Mouse (Mus musculus): ENCODE results near the gene B4galt2. TPM values are rescaled to one million over a fixed set of nuclear protein-coding genes. Genes with fewer than 3 reads are reported as not detected.
A peak's percentile ranks its signal among the peaks of the same experiment; 100 is the strongest.

B4galt2 gene
- polyA plus RNA-seq, 1 experiment from 2014 or later = 13.9 TPM

DNA sequence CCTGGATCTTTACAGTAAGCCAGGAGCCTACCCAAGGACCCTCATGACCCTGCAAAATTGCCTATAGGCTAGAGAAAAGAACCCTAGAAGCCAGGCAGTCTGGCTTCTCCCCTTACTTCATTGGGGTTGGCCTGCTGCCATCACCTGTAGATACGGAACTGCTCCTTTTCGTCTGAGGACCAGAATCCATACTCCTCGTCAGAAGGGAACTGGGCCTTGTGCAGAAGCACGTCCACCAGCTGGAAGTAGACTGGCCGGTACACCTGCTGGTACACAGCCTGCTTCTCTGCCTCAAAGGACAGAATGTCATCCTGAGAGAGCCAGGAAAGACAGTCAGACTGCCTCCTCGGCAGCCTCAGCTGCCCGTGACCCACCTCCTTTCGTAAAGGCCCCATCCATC lies 21.5 kb upstream of the B4galt2 start:
- WGBS = 87% methylated on average over 8 of the region's 8 CpGs
- H3K9me3 ChIP-seq = no peaks in the 10 kb centered on the region
- no peak overlapping the region for H3K27ac ChIP-seq (replicated peaks)
- ATAC-seq (ENCODE audit: extremely low read depth, insufficient number of reproducible peaks, low FRiP score, low TSS enrichment) = no peak
- H3K9ac ChIP-seq = no peak overlapping the region
- no peak overlapping the region for H3K4me2 ChIP-seq
- no peak overlapping the region for H3K4me3 ChIP-seq
- peaks cover 92% of the 10 kb centered on the region for H3K36me3 ChIP-seq
- no peaks in the 10 kb centered on the region for H3K27me3 ChIP-seq (replicated peaks)
- H3K4me1 ChIP-seq = peaks cover 22% of the 10 kb centered on the region

DNA sequence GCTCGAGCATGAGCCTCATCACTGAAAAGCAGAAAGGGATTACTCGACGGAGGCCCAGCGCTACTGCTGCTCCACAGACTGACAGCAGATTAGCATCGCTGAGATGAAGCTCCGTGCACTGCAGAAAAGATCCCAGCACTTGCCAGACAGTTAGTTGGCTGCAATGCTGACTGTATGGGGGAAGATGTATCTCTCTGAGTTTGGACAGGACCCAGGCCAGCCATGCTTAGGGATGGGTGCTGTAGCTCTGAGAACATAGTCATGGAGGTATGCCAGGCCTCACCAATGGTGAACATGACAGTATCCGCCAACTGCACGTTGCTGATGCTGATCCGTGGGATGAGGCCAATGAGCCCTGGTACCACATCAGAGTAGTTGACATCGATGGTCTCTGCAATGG lies 20.8 kb upstream of the B4galt2 start:
- H3K4me1 ChIP-seq = peaks cover 17% of the 10 kb centered on the region
- WGBS = 90% methylated on average over 10 of the region's 10 CpGs
- no peak overlapping the region for H3K9ac ChIP-seq
- H3K4me2 ChIP-seq = no peak overlapping the region
- no peaks in the 10 kb centered on the region for H3K9me3 ChIP-seq
- 0 out of 2 replicates have a peak, but pooled peaks have one; percentile 18 for ATAC-seq (ENCODE audit: extremely low read depth, insufficient number of reproducible peaks, low FRiP score, low TSS enrichment)
- H3K27me3 ChIP-seq (replicated peaks) = no peaks in the 10 kb centered on the region
- H3K4me3 ChIP-seq = no peak overlapping the region
- H3K27ac ChIP-seq (replicated peaks) = no peak overlapping the region
- H3K36me3 ChIP-seq = peaks cover 92% of the 10 kb centered on the region

DNA sequence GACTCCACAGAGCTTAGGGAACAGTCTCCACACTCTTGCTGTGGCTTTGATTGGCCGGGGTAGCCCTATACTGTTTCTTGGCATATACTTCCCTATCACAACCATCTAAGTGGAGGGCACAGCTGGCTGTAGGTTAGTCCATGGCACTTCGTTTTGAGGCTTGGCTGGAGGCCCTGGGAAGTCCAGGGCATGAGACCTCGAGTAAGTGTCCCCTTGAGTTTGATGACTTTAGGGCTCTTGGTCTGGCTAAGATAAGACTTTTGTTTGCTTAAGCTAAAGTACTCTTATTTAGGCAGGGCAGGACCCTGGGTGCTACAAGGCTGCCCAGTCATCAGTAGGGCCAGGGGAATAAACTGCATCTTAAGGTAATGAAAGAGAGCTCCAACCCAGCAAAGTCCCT lies 14.8 kb upstream of the B4galt2 start:
- Histone ChIP-seq H3K36me3 (peaks cover 96% of the 10 kb centered on the region), H3K27ac (replicated peaks) (no peak overlapping the region), H3K27me3 (replicated peaks) (no peaks in the 10 kb centered on the region), H3K4me2 (no peak overlapping the region), H3K9me3 (no peaks in the 10 kb centered on the region), H3K4me1 (no peaks in the 10 kb centered on the region), H3K9ac (no peak overlapping the region), H3K4me3 (no peak overlapping the region)
- WGBS = 71% methylated on average over 3 of the region's 3 CpGs
- ATAC-seq (ENCODE audit: extremely low read depth, insufficient number of reproducible peaks, low FRiP score, low TSS enrichment) = no peak

DNA sequence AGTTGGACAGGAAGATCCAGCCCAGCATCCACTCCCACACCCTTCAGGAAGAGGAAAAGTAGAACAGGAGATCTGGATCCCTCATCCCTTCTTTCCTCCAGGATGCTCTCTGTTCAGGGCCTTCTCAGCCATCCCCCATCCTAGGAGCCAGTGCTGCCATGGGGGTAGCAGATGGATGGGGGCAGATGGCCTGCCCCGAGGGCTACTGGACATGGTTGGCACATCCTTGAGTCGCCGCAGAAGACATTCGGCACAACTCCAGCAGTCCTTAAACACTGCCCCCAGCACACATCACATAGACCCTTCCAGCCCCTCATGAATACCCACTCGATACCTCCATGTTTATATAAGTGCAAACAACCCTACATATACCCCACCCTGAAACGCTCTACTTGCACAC lies 12.7 kb upstream of the B4galt2 start:
- Histone ChIP-seq H3K4me1 (peaks cover 7% of the 10 kb centered on the region), H3K27ac (replicated peaks) (no peak overlapping the region), H3K9me3 (no peaks in the 10 kb centered on the region), H3K36me3 (peaks cover 75% of the 10 kb centered on the region), H3K4me3 (no peak overlapping the region), H3K9ac (no peak overlapping the region), H3K4me2 (no peak overlapping the region), H3K27me3 (replicated peaks) (no peaks in the 10 kb centered on the region)
- ATAC-seq (ENCODE audit: extremely low read depth, insufficient number of reproducible peaks, low FRiP score, low TSS enrichment) = no peak
- WGBS = 94% methylated on average over 6 of the region's 6 CpGs

DNA sequence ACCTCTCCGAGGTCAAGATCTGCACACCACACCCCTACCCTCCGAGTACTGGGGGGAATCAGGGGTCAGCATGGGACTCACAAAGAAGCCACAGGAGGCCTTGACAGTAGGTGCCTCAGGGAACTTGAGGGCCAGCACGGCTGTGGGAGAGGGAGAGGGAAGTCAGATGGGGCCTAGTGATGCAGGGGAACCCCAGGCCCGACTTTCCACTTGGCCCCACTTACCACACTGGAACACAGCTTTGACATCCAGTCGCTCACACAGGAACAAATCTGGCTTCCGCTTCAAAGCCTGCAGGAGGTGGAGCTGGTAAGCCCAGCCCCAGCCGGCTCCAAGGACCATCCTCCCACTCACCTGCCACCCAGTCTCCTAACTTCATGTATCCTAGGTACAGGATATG lies 12.1 kb upstream of the B4galt2 start:
- Histone ChIP-seq H3K9me3 (no peaks in the 10 kb centered on the region), H3K27me3 (replicated peaks) (no peaks in the 10 kb centered on the region), H3K4me3 (no peak overlapping the region), H3K27ac (replicated peaks) (no peak overlapping the region), H3K36me3 (peaks cover 68% of the 10 kb centered on the region), H3K9ac (no peak overlapping the region), H3K4me1 (peaks cover 11% of the 10 kb centered on the region), H3K4me2 (no peak overlapping the region)
- WGBS = 67% methylated on average over 7 of the region's 7 CpGs
- ATAC-seq (ENCODE audit: extremely low read depth, insufficient number of reproducible peaks, low FRiP score, low TSS enrichment) = no peak

DNA sequence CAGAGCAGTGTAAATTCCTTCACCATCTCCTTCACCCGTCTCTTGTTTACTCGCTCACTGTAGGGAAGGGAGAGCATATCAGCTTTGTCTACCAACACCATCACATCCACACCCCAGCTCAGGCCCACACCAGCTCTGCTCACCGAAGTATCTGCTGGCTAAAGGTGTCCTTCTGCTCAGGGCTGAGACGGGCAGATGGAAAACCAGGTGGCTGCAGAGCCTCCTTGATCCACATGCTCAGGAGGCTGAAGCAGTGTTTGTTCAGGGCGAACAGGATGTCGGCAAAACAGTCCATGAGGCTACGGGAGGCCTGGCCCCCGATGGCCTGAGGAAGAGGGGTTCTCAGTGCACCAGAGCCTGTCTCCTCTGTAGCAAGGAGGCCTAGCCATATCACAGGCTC lies 11.3 kb upstream of the B4galt2 start:
- H3K36me3 ChIP-seq = peaks cover 68% of the 10 kb centered on the region
- 81% methylated on average over 8 of the region's 8 CpGs for WGBS
- no peak overlapping the region for H3K9ac ChIP-seq

DNA sequence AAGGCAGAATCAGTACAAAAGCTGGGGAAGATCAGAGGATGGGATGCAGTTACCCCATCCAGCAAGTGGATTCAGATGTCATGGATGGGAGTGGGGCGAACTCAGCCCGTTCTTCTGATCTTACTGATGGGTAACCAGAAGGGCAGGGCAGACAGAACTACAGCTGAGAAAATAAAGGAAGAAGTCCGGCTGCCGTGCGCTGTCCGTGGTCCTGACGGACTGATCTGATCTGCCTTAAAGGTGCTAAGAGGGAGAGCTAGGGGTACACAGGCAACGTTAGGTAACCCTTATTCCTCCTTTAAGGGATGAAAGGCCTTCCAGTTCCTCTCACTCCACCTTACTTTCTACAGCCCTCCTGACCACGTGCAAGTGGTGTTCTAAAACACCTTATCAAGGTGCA lies 10.1 kb upstream of the B4galt2 start:
- no peaks in the 10 kb centered on the region for H3K9me3 ChIP-seq
- no peaks in the 10 kb centered on the region for H3K27me3 ChIP-seq (replicated peaks)
- H3K4me1 ChIP-seq = peaks cover 11% of the 10 kb centered on the region
- ATAC-seq (ENCODE audit: extremely low read depth, insufficient number of reproducible peaks, low FRiP score, low TSS enrichment) = no peak
- H3K4me2 ChIP-seq = no peak overlapping the region
- H3K4me3 ChIP-seq = no peak overlapping the region
- WGBS = 19% methylated on average over 9 of the region's 9 CpGs
- H3K9ac ChIP-seq = no peak overlapping the region
- peaks cover 62% of the 10 kb centered on the region for H3K36me3 ChIP-seq
- no peak overlapping the region for H3K27ac ChIP-seq (replicated peaks)

More for the DNA sequence above, 11.3 kb upstream of the B4galt2 start:
- H3K27ac ChIP-seq (replicated peaks) = no peak overlapping the region
- H3K4me3 ChIP-seq = no peak overlapping the region
- ATAC-seq (ENCODE audit: extremely low read depth, insufficient number of reproducible peaks, low FRiP score, low TSS enrichment) = no peak
- H3K4me2 ChIP-seq = no peak overlapping the region
- H3K27me3 ChIP-seq (replicated peaks) = no peaks in the 10 kb centered on the region
- no peaks in the 10 kb centered on the region for H3K9me3 ChIP-seq
- H3K4me1 ChIP-seq = peaks cover 11% of the 10 kb centered on the region

DNA sequence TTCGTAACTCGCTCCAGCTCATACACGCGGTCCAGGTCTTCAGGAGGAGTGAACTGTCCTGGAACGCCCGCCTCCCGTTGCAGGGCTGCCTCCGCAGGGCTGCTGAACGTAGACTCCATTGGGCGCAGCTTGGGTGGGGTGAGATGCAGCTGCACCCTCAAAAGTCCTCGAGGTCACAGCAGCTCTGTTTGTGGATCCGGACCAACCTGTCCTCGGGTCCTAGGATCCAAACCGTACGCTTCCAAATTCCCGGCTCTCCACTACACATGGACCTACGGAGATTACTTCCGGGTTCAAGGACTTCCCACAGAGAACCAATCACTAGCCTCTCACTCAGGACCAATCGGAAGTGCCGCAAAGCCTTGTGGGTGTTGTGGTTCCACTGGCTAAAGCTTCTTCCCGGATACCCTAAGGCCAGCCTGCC lies 8.5 kb upstream of the B4galt2 start, which contains the start of gene Dph2:
Gene Dph2 (minus strand): TSS at position 295 of the 424 bp plus-strand sequence.
- peak within 1 kb of the TSS; percentile 80 for H3K4me3 ChIP-seq
- no peak within 1 kb of the TSS for H3K27ac ChIP-seq (replicated peaks)
- peak; percentile 71 for ATAC-seq (ENCODE audit: extremely low read depth, insufficient number of reproducible peaks, low FRiP score, low TSS enrichment)

DNA sequence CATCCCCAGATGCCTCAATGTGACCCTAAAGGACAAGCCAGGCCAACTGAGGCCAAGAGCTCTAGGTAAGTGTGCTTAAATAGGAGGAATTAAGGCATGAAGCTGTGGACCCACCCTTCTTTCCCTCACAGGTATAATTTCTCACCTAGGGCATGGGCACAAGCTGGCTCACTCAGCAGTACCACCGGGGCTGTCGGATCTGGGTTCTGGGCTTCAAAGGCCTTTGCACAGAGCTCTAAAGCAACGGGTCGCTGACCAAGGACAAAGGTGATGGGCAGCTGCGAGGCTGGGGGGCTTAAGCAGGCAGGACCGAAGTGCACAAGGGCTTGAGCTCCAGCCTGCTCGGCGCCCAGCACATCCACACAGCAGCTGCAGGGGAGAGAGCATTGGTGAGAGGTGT lies 7.5 kb upstream of the B4galt2 start:
- peak overlapping the region; percentile 80 for H3K4me3 ChIP-seq
- peaks cover 22% of the 10 kb centered on the region for H3K4me1 ChIP-seq
- no peaks in the 10 kb centered on the region for H3K9me3 ChIP-seq
- no peak overlapping the region for H3K9ac ChIP-seq
- H3K36me3 ChIP-seq = peaks cover 39% of the 10 kb centered on the region
- H3K27ac ChIP-seq (replicated peaks) = no peak overlapping the region
- 89% methylated on average over 8 of the region's 8 CpGs for WGBS
- ATAC-seq (ENCODE audit: extremely low read depth, insufficient number of reproducible peaks, low FRiP score, low TSS enrichment) = no peak
- H3K27me3 ChIP-seq (replicated peaks) = no peaks in the 10 kb centered on the region
- H3K4me2 ChIP-seq = peak overlapping the region; percentile 86

More for the DNA sequence above, 8.5 kb upstream of the B4galt2 start, which contains the start of gene Dph2:
- Histone ChIP-seq H3K36me3 (peaks cover 47% of the 10 kb centered on the region), H3K9me3 (no peaks in the 10 kb centered on the region), H3K9ac (peak within 1 kb of the TSS; percentile 80), H3K4me1 (peaks cover 14% of the 10 kb centered on the region), H3K27me3 (replicated peaks) (no peaks in the 10 kb centered on the region), H3K4me2 (peak within 1 kb of the TSS; percentile 86)
- WGBS = under 1% methylated on average over 21 of the region's 21 CpGs

DNA sequence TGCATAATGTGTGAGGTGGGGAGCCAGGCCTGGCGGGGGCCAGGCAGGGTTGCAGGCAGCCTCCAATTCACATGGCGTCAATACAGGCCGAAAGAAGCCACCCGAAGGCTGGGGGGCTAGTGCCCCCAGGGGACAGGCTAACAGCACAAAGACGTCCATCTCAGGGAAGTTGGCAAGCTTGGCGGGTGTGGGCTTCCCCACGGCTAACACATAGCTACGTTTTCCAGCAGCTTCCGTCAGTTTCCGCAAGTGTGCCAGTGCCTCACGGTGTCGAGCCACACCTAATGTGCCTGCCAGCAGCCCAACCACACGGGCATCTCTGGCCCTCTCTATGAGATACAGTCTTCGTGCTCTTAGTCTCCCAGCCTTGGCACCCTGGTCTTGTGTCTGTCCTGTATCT lies 6.7 kb upstream of the B4galt2 start:
- no peak for ATAC-seq (ENCODE audit: extremely low read depth, insufficient number of reproducible peaks, low FRiP score, low TSS enrichment)
- WGBS = 83% methylated on average over 14 of the region's 14 CpGs

DNA sequence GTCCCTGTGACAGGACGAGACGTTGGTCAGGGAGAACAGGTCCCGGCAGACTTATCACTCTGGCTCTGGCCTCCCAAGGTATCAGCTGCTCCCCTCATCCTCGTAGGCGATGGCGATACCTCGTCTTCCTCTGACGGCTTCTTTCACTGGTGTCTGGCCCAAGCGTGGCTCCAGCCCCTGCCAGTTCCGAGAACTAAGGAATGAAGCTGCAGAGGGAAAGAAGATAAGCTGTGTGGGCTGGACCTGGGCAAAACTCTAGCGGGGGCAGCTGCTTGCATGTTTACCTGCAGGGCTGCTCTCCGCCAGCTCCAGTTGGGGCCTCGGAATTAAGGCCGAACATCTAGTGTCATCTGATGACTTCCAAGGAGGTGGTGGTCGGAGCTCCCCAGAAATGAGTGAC lies 6.2 kb upstream of the B4galt2 start:
- ATAC-seq (ENCODE audit: extremely low read depth, insufficient number of reproducible peaks, low FRiP score, low TSS enrichment) = no peak
- 79% methylated on average over 15 of the region's 15 CpGs for WGBS
- peaks cover 24% of the 10 kb centered on the region for H3K4me1 ChIP-seq
- H3K4me2 ChIP-seq = no peak overlapping the region
- H3K9ac ChIP-seq = no peak overlapping the region
- H3K36me3 ChIP-seq = peaks cover 39% of the 10 kb centered on the region
- no peaks in the 10 kb centered on the region for H3K27me3 ChIP-seq (replicated peaks)
- no peak overlapping the region for H3K27ac ChIP-seq (replicated peaks)
- no peak overlapping the region for H3K4me3 ChIP-seq
- H3K9me3 ChIP-seq = no peaks in the 10 kb centered on the region

More for the DNA sequence above, 6.7 kb upstream of the B4galt2 start:
- Histone ChIP-seq H3K27me3 (replicated peaks) (no peaks in the 10 kb centered on the region), H3K9ac (no peak overlapping the region), H3K36me3 (peaks cover 39% of the 10 kb centered on the region), H3K4me3 (no peak overlapping the region), H3K4me2 (no peak overlapping the region), H3K9me3 (no peaks in the 10 kb centered on the region), H3K4me1 (peaks cover 24% of the 10 kb centered on the region), H3K27ac (replicated peaks) (no peak overlapping the region)

DNA sequence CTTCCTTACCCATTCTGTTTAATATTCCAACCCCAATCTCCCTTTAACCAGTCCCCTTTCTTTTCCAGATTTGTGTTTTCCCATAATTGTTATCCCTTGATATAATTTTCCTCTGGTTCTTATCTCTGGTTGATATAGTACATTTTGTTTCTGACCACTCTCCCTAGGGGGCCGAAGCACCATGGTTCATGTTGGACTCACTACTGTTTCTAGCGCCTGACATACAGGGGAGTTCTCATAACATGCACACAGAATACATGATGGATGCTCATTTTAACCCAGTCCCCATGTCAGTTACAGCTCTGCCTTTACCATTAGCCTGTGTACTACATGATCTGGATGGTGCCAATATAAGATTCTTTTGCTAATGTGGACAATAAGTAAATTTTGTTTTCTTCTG lies 4.6 kb upstream of the B4galt2 start:
- 73% methylated on average over 2 of the region's 2 CpGs for WGBS
- Histone ChIP-seq H3K4me2 (peak overlapping the region; percentile 87), H3K9me3 (no peaks in the 10 kb centered on the region), H3K27me3 (replicated peaks) (no peaks in the 10 kb centered on the region), H3K9ac (peak overlapping the region; percentile 97; the same call in 1 of the 2 replicates), H3K4me1 (peaks cover 33% of the 10 kb centered on the region), H3K36me3 (peaks cover 37% of the 10 kb centered on the region), H3K4me3 (peak overlapping the region; percentile 99), H3K27ac (replicated peaks) (no peak overlapping the region)
- no peak for ATAC-seq (ENCODE audit: extremely low read depth, insufficient number of reproducible peaks, low FRiP score, low TSS enrichment)
